Mouse (Mus musculus): ENCODE results near the gene Rae1.

- no peak for TF ChIP-seq CTCF (IDR thresholded peaks at IDR 0.05)
- TF ChIP-seq EP300 (IDR thresholded peaks at IDR 0.05): no peak
These were observed 33.6 kb downstream of the Rae1 start for GRCm38 (mm10) chr2:173033531-173033930.
